Mouse (Mus musculus): ENCODE results near the gene Itfg2. TPM values are rescaled to one million over a fixed set of nuclear protein-coding genes. Genes with fewer than 3 reads are reported as not detected.

Gene Itfg2
- polyA plus RNA-seq, 1 experiment from 2014 or later: 41.5 TPM

DNA sequence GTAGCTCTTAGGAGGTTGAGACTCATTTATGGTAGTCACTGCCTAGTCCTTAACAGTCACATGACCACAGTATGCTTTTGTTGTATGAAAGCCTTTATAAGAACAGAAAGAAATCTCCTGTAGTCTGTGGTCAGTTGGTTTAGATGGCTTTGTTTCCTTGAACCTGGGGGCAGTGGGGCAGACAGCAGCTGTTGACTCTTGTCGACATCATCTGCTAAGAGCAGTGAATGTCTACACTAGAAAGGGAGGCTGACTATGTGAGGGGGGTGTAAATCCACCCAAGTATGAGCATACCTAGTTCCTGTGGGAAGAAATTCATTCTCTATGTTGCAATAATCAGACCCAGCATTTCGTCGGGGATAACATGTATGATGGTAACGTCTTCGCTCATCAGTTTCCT, 22.3 kb upstream of the Itfg2 start:
- H3K4me3 ChIP-seq: no peak overlapping the region
- no peak overlapping the region for H3K27ac ChIP-seq
- H3K9me3 ChIP-seq: no peaks in the 10 kb centered on the region
- 98% methylated on average over 5 of the region's 5 CpGs for WGBS
- no peaks in the 10 kb centered on the region for H3K36me3 ChIP-seq (replicated peaks)
- DNase-seq (ENCODE audit: extremely low spot score, low spot score): no peak
- no peaks in the 10 kb centered on the region for H3K27me3 ChIP-seq (ENCODE audit: poor library complexity, severe bottlenecking)
- peaks cover 8% of the 10 kb centered on the region for H3K4me1 ChIP-seq

DNA sequence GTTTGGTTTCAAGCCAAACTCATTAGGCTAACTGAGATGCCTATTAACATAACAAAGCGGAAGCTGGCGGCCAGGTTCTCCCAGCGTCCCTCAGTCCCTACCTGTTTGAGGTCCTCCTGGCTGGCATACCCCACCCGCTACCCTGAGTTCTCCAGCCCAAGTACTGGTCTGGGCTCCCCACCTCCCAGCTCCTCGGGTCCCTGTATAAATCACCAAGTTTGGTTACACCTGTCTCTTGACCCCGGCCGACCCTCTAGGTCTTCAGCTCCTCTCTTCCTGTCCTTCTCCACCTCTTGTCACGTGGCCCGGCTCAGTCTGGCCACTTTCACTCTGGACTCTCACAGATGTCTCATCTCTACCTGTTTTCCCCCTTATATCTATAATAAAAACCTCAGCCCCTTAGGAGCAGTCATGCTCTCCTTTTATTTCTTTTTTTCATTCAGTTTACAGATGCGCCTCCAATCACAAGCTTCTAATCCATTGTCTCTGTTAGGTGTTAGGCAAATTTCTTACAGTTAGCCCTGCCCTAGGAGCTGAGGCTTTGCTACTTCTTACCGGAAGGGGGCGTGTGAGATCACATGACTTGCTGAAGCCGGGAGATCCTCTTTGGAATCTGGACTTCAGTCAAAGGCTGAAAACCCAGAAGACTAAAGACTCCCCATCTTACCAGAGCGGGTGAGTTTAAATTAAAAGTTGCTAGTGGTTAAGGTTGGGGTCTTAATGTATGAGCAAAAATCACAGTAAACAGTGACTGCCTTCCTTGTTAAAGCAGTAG, 21.2 kb upstream of the Itfg2 start:
- Histone ChIP-seq H3K27ac (peak overlapping the region; percentile 46; the same call in 1 of the 2 replicates), H3K36me3 (replicated peaks) (no peaks in the 10 kb centered on the region), H3K4me1 (peaks cover 8% of the 10 kb centered on the region), H3K27me3 (ENCODE audit: poor library complexity, severe bottlenecking) (no peaks in the 10 kb centered on the region), H3K9me3 (no peaks in the 10 kb centered on the region), H3K4me3 (peak overlapping the region; percentile 31)
- WGBS: 14% methylated on average over 14 of the region's 14 CpGs
- peak; percentile 45 for DNase-seq (ENCODE audit: extremely low spot score, low spot score)

DNA sequence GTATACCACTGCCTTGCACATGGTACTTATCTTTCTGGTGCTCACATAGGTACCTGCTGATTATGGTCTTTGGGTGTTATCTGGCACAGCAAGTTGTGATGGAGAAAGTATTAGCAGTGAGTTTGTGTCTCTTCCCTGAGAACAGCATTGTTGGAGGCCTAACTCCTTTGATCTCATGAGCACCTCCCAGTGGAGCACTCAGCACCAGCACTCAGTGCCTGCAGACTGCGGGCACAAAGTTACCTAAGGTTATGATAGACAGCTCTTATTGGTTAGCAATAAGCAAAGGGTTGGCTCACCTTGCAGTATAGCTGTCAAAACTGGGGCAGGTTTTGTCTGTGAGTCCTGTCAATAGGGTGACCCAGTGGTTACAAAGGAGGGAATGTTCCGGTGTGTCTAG, 15.5 kb upstream of the Itfg2 start:
- Histone ChIP-seq H3K4me1 (peaks cover 23% of the 10 kb centered on the region), H3K36me3 (replicated peaks) (peaks cover 16% of the 10 kb centered on the region), H3K27ac (no peak overlapping the region), H3K9me3 (no peaks in the 10 kb centered on the region), H3K27me3 (ENCODE audit: poor library complexity, severe bottlenecking) (peaks cover 17% of the 10 kb centered on the region), H3K4me3 (no peak overlapping the region)
- no peak for DNase-seq (ENCODE audit: extremely low spot score, low spot score)
- 98% methylated on average over 2 of the region's 2 CpGs for WGBS

DNA sequence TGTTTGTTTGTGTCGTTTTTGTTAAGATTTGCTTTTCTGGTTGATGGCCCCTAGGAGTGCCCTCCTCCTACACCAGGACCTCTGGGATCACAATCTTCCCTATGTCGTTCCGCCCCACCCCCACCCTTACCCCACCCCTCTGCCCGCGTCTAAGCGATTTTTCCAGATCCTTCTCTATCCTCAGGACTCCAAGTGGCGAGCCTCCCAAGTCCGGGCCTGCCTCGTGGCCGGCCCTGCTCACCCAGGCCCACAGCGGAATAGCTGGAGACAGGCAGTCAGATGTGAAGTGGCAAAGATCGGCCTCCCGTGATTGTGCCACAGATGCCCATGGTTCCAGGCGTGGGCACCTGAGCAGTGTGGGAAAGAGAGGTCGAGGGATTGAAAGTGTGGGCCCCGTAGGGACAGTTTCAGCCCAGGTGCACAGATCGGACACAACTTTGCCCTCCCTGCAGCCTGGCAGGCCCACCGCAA, 14.2 kb upstream of the Itfg2 start:
- peaks cover 23% of the 10 kb centered on the region for H3K4me1 ChIP-seq
- DNase-seq (ENCODE audit: extremely low spot score, low spot score): no peak
- H3K27ac ChIP-seq: peak overlapping the region; percentile 99
- H3K9me3 ChIP-seq: no peaks in the 10 kb centered on the region
- peaks cover 30% of the 10 kb centered on the region for H3K36me3 ChIP-seq (replicated peaks)
- peak overlapping the region; percentile 99 for H3K4me3 ChIP-seq
- WGBS: 34% methylated on average over 18 of the region's 18 CpGs
- peaks cover 17% of the 10 kb centered on the region for H3K27me3 ChIP-seq (ENCODE audit: poor library complexity, severe bottlenecking)

DNA sequence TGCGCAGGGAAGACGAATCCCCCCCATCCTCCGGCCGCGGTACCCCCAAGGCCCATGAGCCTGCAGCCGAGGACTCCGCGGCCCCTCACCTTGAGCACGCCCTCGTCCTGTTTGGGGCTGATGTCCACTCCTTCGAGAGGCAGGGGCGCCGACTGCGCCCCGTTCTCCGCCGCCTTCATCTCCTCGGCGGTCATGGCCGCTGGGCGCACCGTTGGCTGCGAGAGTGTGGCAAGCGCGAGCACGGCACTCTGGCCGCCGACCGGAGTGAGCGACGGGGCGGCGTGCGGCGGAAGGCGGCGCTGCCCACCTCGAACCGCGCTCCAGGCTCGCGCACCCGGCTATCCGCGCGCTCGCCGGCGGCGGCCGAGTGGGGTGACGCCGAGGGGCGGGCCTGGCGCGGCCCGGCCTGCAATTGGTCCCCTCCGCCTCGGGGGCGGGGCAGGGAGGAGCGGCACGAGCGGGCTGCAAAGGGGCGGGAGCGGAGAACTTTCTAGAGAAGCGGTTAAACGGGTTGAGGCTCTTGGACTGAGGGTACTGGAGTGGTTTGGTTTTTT, 13.7 kb upstream of the Itfg2 start, which contains the start of gene Fkbp4:
Fkbp4 (minus strand) TSS at position 361 of the 554 bp plus-strand sequence.
- DNase-seq (ENCODE audit: extremely low spot score, low spot score): peak; percentile 89
- WGBS: under 1% methylated on average over 66 of the region's 67 CpGs
- peaks cover 17% of the 10 kb centered on the region for H3K27me3 ChIP-seq (ENCODE audit: poor library complexity, severe bottlenecking)
- H3K9me3 ChIP-seq: no peaks in the 10 kb centered on the region
- peak within 1 kb of the TSS; percentile 99 for H3K4me3 ChIP-seq
- H3K27ac ChIP-seq: peak within 1 kb of the TSS; percentile 99
- H3K4me1 ChIP-seq: peaks cover 23% of the 10 kb centered on the region
- H3K36me3 ChIP-seq (replicated peaks): peaks cover 35% of the 10 kb centered on the region

DNA sequence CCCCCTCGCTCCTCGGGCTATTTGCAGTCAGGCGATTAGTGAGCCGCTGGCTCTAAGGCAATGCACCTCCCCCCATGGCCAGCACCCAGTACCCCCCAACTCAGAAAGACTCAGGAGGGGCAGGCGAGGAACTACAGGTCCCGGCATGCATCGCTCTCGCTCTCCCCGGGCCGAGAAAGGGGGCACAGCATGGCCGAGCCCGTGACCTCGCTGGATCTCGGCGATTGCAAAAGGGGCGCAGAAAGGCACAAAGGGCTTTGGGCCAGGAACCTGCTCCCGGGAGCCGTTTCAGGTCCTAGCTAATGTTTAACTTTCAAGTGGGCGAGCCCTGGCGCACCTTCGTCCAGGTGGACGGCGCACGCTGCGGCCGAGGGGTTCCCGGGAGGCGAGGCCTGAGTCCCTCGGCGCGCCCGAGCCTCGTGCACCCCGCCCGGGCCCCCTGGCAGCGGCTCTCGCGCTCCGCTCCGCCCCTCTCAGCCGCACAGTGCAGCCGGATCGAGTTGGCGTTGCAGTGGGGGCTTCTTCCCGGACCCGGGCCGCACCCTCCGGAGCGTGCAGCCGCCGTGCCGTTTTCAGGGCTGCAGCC, 13.1 kb upstream of the Itfg2 start:
- Histone ChIP-seq H3K4me1 (peaks cover 23% of the 10 kb centered on the region), H3K9me3 (no peaks in the 10 kb centered on the region), H3K27me3 (ENCODE audit: poor library complexity, severe bottlenecking) (peaks cover 17% of the 10 kb centered on the region), H3K36me3 (replicated peaks) (peaks cover 40% of the 10 kb centered on the region), H3K27ac (peak overlapping the region; percentile 99), H3K4me3 (peak overlapping the region; percentile 99)
- peak; percentile 79 for DNase-seq (ENCODE audit: extremely low spot score, low spot score)
- WGBS: under 1% methylated on average over 52 of the region's 52 CpGs

DNA sequence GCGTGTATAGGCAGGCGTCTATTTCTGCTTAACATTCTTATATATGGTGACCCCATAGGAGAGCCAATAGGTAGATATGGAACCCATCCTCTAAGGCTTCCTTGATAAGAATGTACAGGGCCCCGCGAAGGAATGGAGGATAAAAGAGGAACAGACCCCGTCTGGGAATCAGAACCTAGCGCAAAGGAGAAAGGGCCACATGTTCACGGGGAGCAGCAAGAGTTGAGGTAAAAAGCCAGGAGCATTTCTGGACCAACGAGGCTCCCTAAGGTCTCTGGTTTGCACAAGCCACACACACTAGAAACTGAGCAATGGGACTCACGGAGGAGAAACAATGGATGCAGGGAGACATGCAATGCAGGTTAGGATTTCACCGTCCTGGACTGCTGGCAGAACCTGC, 12.6 kb upstream of the Itfg2 start:
- Histone ChIP-seq H3K36me3 (replicated peaks) (peaks cover 46% of the 10 kb centered on the region), H3K27me3 (ENCODE audit: poor library complexity, severe bottlenecking) (peaks cover 17% of the 10 kb centered on the region), H3K27ac (peak overlapping the region; percentile 99), H3K4me3 (peak overlapping the region; percentile 99), H3K9me3 (no peaks in the 10 kb centered on the region), H3K4me1 (peaks cover 23% of the 10 kb centered on the region)
- no peak for DNase-seq (ENCODE audit: extremely low spot score, low spot score)
- WGBS: 7% methylated on average over 10 of the region's 10 CpGs

DNA sequence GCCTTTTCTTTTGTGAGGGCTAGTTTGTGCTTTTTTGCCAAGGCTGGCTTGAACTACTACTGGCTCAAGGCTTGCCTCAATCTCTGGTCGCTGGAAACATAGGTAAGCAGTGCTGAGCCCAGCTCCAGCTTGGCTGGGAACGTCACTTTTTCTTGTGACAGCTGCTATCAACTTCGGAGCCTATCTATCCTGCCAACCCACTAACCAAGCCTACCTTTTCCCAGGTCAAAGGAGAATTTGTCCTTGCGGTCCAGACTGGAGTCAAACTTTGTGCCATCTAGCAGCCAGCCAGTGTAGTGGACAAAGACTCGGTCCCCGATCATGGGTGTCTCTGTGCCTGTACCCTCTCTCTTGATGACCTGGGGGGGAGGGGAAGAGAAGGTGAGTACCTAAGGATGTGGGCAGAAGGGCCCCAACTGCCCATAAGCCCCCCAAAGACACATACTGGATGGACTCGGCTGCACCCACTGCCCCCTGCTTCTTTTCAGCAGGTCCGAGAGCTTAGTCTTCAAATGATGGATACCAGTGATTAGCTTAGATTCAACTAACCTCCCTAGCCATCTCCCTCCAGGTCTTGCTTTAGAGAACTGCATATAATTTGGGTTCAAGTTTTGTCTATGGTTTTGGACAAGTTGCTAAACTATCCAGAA, 11.8 kb upstream of the Itfg2 start:
- no peak for DNase-seq (ENCODE audit: extremely low spot score, low spot score)
- Histone ChIP-seq H3K9me3 (no peaks in the 10 kb centered on the region), H3K4me3 (peak overlapping the region; percentile 99), H3K36me3 (replicated peaks) (peaks cover 54% of the 10 kb centered on the region), H3K27ac (peak overlapping the region; percentile 99), H3K4me1 (peaks cover 23% of the 10 kb centered on the region), H3K27me3 (ENCODE audit: poor library complexity, severe bottlenecking) (peaks cover 17% of the 10 kb centered on the region)
- WGBS: 97% methylated on average over 8 of the region's 8 CpGs

DNA sequence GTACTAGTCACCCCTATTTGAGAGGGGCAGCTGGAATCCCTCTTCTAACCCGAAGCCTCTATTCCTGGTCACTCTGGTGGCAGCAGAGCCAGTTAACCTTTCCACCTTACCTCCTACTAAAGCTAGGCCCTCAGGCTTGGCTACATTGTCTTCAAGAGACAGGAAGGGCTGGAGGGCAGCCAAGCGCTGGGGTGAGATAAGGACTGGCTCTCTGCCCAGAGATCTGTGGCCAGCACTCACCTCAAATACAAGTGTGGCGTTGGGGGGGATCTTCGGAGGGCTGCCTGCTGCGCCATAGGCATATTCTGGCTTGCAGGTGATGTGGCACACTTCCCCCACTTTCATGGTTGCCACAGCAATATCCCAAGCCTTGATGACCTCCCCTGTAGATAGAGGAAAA, 10.7 kb upstream of the Itfg2 start:
- H3K4me1 ChIP-seq: peaks cover 23% of the 10 kb centered on the region
- H3K4me3 ChIP-seq: no peak overlapping the region
- peaks cover 64% of the 10 kb centered on the region for H3K36me3 ChIP-seq (replicated peaks)
- 95% methylated on average over 5 of the region's 5 CpGs for WGBS
- H3K27me3 ChIP-seq (ENCODE audit: poor library complexity, severe bottlenecking): peaks cover 16% of the 10 kb centered on the region
- no peak for DNase-seq (ENCODE audit: extremely low spot score, low spot score)
- H3K9me3 ChIP-seq: no peaks in the 10 kb centered on the region
- no peak overlapping the region for H3K27ac ChIP-seq

DNA sequence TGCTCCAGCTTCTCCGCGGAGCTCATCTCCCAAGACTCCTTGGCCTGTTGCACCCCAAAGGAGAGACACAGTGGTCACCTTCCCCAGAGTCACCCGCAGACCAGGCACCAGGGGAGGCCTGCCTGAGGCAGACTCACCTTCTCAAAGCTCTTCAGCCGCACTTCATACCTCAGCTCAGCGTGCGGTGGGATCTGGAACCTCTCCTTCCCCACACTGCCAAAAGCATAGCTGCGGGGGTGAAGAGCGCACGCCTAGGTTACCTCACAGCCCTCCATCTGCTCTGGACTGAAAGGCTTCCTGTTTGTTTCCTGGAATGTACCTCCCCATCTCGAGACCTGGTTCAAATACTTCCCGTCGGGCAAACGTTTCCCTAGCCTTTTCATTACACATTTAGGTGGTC, 8.8 kb upstream of the Itfg2 start:
- H3K27me3 ChIP-seq (ENCODE audit: poor library complexity, severe bottlenecking): no peaks in the 10 kb centered on the region
- peaks cover 83% of the 10 kb centered on the region for H3K36me3 ChIP-seq (replicated peaks)
- H3K4me3 ChIP-seq: no peak overlapping the region
- H3K9me3 ChIP-seq: no peaks in the 10 kb centered on the region
- no peak overlapping the region for H3K27ac ChIP-seq
- 93% methylated on average over 13 of the region's 13 CpGs for WGBS
- H3K4me1 ChIP-seq: peaks cover 15% of the 10 kb centered on the region
- no peak for DNase-seq (ENCODE audit: extremely low spot score, low spot score)

DNA sequence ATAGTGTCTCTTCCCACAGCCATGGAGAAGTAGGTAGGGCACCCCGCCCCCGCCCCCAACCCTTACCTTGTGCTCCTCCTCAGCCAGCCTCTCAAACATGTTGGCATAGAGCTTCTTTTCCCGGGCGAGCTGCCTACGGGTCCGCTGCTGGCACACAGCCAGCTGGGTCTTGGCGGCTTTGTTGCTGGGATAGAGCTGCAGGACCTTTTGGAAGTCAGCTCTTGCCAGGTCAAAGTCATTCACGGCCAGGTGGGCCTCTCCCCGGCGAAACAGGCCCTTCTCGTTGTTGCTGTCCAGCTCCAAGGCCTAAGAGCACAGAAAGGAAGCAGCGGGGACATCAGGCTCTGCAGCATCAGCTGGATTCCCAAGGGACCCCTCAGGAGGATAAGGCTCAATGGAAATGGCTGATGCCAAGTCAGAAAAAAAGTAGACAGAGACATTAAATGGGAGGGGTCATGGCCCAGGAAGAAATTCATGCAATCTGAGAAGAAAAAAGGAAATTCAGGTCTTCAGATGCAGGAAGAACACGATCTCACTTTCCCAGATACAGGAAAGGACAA, 7.7 kb upstream of the Itfg2 start:
- Histone ChIP-seq H3K4me1 (peaks cover 13% of the 10 kb centered on the region), H3K36me3 (replicated peaks) (peaks cover 94% of the 10 kb centered on the region), H3K27ac (no peak overlapping the region), H3K9me3 (no peaks in the 10 kb centered on the region), H3K4me3 (no peak overlapping the region), H3K27me3 (ENCODE audit: poor library complexity, severe bottlenecking) (no peaks in the 10 kb centered on the region)
- 94% methylated on average over 13 of the region's 13 CpGs for WGBS
- DNase-seq (ENCODE audit: extremely low spot score, low spot score): no peak

DNA sequence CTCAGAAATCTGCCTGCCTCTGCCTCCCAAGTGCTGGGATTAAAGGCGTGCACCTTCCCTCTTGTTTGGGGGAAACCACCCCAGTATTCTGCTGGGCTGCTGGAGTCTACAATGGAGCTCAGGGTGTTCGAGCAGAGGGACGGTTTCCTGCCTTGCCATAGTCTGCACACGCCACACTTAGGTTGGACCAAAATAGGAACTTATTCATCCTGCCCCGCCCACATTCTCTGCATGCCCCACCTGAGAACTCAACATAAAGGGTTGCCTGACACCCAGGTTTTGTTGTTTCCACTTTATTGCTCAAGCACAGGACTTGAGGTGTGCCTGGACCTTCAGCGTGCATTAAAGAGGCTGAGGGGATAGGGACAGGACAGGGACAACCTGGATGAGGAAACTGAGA, 5.1 kb upstream of the Itfg2 start:
- no peak overlapping the region for H3K4me3 ChIP-seq
- peaks cover 80% of the 10 kb centered on the region for H3K36me3 ChIP-seq (replicated peaks)
- H3K27ac ChIP-seq: no peak overlapping the region
- H3K9me3 ChIP-seq: no peaks in the 10 kb centered on the region
- DNase-seq (ENCODE audit: extremely low spot score, low spot score): no peak
- no peaks in the 10 kb centered on the region for H3K27me3 ChIP-seq (ENCODE audit: poor library complexity, severe bottlenecking)
- WGBS: 93% methylated on average over 6 of the region's 6 CpGs
- H3K4me1 ChIP-seq: peaks cover 4% of the 10 kb centered on the region

All from forebrain, embryonic 10.5 days (tissue).